Mouse (Mus musculus) bone marrow, adult 2 months (tissue): ENCODE measurements around the gene Syt16.

ENCODE experiments used
- CTCF ChIP-seq: fragments of 200-500 bp; IDR thresholded peaks from 2 replicates; pipeline ENCODE4 v1.5.1; 2011; ENCODE audit warnings: low read length, control low read depth; ENCODE audit not compliant: control insufficient read depth, insufficient read depth
- POLR2A ChIP-seq: fragments of 200-500 bp; IDR thresholded peaks from 2 replicates; pipeline ENCODE4 v1.6.1; 2011; ENCODE audit warnings: low read depth, mild to moderate bottlenecking, control low read depth, low read length, borderline replicate concordance; ENCODE audit not compliant: control insufficient read depth

DNA sequence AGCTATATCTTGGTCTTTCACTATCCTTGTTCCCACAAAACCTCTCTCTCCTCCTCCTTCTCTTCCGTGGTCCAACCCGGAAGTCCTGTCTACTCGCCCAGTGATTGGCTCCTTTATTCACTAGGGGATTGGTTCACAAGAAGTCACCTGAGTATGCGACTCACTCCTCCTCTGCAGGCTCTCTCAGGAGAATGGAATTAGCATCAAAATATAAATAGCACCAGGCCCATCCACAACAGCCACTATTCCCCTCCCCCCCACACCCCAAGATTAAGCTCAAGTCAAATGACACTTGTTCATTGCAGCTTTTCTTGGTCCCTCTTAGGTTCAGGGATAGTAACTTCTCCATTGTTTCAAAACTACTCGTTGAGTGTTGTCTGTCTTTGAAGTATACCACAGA is 324.5 kb downstream of the Syt16 start:
- no peak for TF ChIP-seq POLR2A
- no peak for TF ChIP-seq CTCF
